ENCODE assay signal across 8 mouse cellular contexts in the genomic region with DNA sequence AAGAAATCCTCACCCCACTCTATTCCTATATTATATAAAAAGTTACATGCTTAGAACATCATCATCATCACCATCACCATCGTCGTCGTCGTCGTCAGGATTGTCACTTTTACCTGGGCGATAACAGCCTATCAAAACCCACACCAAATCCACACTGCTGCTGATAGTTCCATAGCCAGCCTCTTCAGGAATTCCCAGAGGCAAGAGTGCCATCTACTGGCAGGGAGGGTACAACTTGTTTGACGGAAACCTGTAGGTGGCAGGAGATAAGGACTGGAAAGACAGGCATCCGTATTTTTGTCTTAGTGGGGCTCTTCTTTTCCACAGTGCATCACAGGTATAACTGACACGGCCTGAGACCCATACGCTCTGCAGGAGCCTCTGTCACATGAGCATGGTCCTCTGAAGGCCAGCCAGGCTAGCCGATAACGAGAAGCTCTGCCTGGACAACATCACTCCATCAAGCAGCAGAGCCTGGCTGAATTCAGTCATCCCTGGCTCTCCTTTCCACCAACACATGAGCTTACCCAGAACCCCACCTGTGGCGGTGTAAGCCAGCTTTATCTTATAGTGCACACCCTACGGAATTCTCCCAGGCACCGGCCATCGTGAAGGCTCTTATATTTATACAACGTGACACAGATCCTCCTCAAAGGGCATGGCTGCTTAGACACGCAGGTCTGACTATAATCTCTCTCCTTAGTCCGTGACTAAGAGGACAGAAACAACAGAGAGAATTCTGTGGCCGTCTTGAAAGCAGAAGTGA. TPM values are rescaled to one million over a fixed set of nuclear protein-coding genes. Genes with fewer than 3 reads are reported as not detected.
DNase-seq lines count a peak whose midpoint lies in the region; ATAC-seq and TF ChIP-seq lines count a peak whose summit lies in the region.

No protein-coding gene starts in this region.

- H3K9ac ChIP-seq in forebrain, postnatal 0 days = peak overlapping the region; percentile 39

- no peaks in the 10 kb centered on the region for H3K9me3 ChIP-seq in forebrain, postnatal 0 days (ENCODE audit: low read length)

- peaks cover 6% of the 10 kb centered on the region; the same call in 1 of the 2 replicates for H3K4me1 ChIP-seq in forebrain, postnatal 0 days (ENCODE audit: insufficient read depth)

- peak; percentile 89 for DNase-seq in MN1 (ENCODE audit: low spot score)
- DNase-seq in cerebellum, adult 11-12 months = peak; percentile 88
- DNase-seq in forebrain, postnatal 0 days = peak; percentile 94
- peak; percentile 75 to 78 for DNase-seq in heart, postnatal 36 days
- DNase-seq in layer of hippocampus, adult 9-11 months = peak; percentile 88
- DNase-seq in lung, postnatal 25 days (ENCODE audit: low spot score) = peak; percentile 82
- DNase-seq in right cerebral cortex, postnatal 10 days (ENCODE audit: low spot score in 2 of 2) = peak; percentile 90 to 93
- DNase-seq in urinary bladder, postnatal 25 days (ENCODE audit: low spot score) = peak; percentile 64

- peak overlapping the region; percentile 17 for H3K27ac ChIP-seq in forebrain, postnatal 0 days (ENCODE audit: low read depth, low read length)

- intact Hi-C loops in heart, postnatal 36 days (cut with DNase I) = loop anchor here (1.0 kb wide), 2 partner anchors 135 to 265 kb away; no protein-coding TSS in a partner anchor

- peak overlapping the region; percentile 74 for H3K4me2 ChIP-seq in forebrain, postnatal 0 days (ENCODE audit: low read depth)

- 7% methylated on average over 20 of the region's 20 CpGs for WGBS in forebrain, postnatal 0 days

- peak; percentile 44 for ATAC-seq in forebrain, postnatal 0 days

- peak overlapping the region; percentile 81 for H3K4me3 ChIP-seq in forebrain, postnatal 0 days (ENCODE audit: low read depth, low read length)

- no peaks in the 10 kb centered on the region for H3K27me3 ChIP-seq in forebrain, postnatal 0 days (ENCODE audit: insufficient read depth, low read length)

- TF ChIP-seq CTCF in forebrain, postnatal 0 days (IDR thresholded peaks at IDR 0.05; ENCODE audit: low read depth) = peak; percentile 99

- H3K36me3 ChIP-seq in forebrain, postnatal 0 days (ENCODE audit: insufficient read depth) = no peaks in the 10 kb centered on the region

RNA-seq across cellular contexts. Expression of a gene that starts 2.5 kb away (rescaled TPM):
- 31.5 and 33.2 TPM in 2 replicates for total RNA-seq in forebrain, postnatal 0 days (2014; rRNA removed)
- 42.7 and 52.7 TPM in 2 replicates for polyA plus RNA-seq in forebrain, postnatal 0 days (2015; fragmentation: Nextera tagmentation; extraction: Ambion mirVana)
- total RNA-seq in heart, postnatal 36 days (2021) = 1 to 10 TPM; 3.7 to 5.7 TPM

Comparison
In these comparisons a context has a peak if more than half of its experiments do, and no peak if none do; other contexts are left out.
1. Peak in every context shown above with its lines: DNase-seq, ATAC-seq, H3K4me3 ChIP-seq and H3K27ac ChIP-seq.